Mouse (Mus musculus) E14TG2a.4 (cell line): ENCODE measurements around the gene Slc30a9.

Experiments used
- CTCF ChIP-seq: conservative IDR thresholded peaks from 2 replicates; pipeline ENCODE4 v1.5.1; 2014; ENCODE audit warnings: low read length
- NANOG ChIP-seq: IDR thresholded peaks from 2 replicates; pipeline ENCODE4 v1.6.1; 2014; ENCODE audit warnings: borderline replicate concordance, low read length, mixed read lengths
- POU5F1 ChIP-seq: IDR thresholded peaks from 2 replicates; pipeline ENCODE4 v1.6.1; 2014; ENCODE audit warnings: low read length, borderline replicate concordance

- TF ChIP-seq CTCF (no peak), POU5F1 (no peak), NANOG (no peak)
These were observed 5.7 kb upstream of the Slc30a9 start for GRCm38 (mm10) chr5:67300926-67301597.
